Mouse (Mus musculus) cerebellum, adult 9-10 months (tissue): ENCODE data around the gene Tead4.
A peak's percentile ranks its signal among the peaks of the same experiment; 100 is the strongest.
"Not testable (repeated sequence)": the region's sequence is repeated elsewhere in the genome, so short reads cannot be mapped to it uniquely, and the experiment has no call there.

Experiments used
- DNase-seq: peaks from one replicate; pipeline ENCODE4 v3.0.0; 2022

Tead4 gene

DNA sequence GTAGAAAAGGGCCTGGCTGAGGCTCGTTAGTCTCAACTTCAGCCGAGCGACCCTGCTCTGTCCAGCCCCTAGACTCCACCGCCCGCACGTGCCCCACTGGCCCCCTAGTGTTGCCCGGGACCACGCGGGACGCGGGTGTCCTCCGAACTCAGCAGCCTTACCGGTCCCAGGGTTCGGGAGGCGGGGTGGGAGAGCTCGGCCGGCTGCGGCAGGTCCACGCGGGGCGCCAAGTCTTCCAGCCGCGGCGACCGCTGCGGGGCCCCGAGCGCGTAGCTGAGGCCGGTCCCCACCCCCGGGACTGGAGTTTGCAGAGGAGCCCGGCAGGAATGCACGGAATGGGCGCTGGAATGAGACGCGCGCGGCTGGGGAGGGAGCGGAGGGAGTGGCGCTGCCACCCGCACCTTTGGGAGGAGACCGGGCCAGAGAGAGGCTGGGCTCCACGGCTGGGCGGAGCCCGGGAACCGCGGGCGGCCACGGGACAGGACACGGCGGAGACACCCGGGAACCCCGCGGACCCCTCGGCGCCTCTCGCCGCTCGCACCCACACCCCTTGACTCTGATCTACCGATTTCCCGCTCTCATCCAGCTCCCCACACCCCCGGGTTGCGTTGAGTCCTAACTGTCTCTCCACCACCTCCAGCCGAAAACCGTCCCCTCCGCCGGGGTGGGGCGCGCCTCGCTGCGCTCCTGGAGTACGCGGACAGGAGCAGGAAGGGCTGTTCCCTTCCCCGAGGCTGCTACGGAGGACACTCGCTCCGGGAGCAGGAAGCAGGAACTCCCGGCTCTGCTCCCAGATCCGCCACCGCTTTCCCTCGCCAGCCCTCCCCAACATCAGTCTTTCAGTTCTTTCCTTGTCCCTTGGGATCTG lies at the start of gene Tead4:
Gene Tead4, minus strand, starts transcription at position 690 of the 868 bp plus-strand sequence.
- DNase-seq: peak; percentile 72

DNA sequence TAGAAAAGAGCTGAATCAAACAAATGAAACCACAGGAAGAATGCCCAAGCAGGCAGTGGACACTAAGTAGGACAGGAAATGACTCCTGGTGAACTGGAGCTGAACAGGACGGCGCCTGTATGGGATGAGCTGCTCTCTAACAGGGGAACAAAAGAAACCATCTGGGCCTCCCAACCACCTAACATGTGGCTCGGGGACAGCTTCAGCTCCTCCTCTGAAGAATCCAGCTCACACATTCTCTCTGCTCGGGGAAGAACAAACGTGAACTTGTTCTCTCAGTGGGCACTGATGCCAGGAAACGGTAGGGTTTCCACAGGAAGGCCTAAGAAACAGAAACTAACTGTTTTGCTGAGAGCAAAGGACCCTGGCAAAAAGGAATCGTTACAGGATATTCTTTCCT lies 49.1 kb upstream of the Tead4 start:
- DNase-seq: peak; percentile 46

DNA sequence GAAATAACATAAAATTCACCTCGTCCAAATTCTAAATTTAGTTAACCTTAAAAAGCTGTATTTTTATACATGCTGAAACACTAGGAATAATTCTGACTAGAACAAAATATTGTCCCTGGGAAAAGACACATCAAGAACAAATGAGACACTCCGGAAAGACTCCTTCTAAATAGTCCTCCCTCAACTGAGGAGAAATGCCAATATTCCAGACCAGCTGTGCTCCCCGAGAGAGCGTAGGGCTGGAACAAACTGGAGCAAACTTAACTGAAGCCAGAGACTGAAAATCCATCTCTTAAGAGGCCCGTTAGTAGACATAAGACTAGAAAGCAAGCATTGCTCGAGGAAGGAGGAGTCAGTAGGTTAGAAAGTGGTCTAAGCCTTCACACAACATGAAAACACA lies 46.2 kb upstream of the Tead4 start:
- DNase-seq: no peak

DNA sequence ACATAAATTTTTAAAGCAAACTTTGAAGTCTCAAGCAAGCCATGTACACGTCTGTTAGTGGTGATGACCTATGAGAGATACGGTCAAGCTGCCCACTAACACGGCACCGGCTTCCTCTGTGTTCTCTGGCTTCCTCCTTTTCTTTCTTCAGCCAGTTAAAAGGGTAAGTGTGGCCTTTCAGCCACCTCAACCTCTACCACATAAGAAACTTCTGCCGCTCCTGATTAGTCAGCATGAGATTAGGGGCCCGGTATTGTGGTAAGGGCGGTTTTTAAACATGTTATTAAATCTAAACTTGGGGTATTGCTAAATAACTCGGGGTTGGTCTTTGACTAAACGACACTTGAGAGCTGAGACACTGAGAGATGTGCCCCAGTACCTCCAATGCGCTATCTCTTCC lies 45.0 kb upstream of the Tead4 start:
- DNase-seq: no peak

DNA sequence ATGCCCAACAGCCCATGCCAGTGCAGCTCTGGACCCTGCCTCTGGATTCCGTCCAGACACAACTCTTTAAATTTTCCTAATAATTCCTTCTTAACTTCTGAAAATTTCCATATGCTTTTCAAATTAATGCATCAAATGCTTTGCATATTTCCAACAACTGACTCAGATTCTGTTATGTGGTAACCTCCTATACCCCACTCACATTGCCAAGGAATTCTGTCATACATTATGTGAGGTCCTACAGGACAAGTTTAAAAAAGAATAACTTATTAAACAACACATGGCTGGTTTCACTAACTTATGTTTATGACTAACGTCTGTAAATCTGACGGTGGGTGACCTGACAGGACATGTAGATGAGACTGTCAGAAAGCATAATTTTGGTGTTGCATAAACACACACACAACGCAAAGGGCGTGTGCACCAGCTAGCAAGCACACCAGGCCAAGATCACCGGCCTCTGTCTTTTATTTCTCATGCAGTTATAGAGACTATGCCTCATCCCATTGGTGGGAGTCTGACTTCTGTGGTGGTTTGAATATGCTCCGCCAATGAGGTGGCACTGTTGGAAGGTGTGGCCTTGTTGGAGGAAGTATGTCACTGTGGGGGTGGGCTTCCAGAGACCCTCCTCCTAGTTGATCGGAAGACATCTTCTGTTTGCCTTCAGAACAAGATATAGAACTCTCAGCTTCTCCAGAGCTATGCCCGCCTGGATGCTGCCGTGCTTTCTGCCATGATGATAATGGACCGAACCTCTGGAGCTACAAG lies 41.5 kb upstream of the Tead4 start:
- DNase-seq: no peak

DNA sequence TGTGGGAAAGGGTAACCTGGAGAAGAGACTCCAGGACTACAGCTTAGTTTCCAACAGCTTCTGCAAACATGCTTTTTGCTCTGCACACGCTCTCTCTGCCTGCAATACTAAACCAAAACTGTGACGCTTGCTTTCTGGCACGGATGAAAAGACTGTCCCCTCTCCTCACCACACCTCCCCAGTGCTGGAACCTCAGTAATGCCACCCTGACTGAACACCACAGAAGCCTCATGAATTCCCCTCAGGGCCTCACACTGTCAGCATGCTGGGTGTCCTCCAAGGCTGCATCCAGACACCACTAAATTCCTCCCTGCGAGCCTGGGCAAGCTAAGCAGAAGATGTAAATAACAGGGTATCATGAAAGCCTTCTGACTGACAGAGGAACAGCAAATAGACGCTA lies 38.3 kb upstream of the Tead4 start:
- DNase-seq: no peak

DNA sequence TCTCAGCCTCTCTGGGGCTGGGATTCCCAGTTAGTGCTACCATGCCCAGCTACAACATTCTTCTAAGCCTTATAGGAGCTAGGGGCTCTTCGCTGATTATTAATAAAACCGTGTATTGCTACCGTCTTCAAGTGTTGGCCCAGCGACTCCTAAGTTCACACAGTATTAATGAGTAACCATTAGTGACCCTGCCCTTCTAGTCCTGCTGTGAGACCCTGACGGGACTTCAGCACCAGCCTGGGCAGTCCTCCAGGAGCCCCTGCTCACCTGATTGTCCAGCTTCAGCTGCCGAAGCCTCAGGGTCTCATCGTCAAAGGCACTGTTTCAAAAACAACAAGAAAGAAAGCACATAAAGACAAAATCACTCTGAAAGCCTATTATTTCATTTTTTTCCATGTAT lies 36.8 kb upstream of the Tead4 start:
- DNase-seq: no peak

DNA sequence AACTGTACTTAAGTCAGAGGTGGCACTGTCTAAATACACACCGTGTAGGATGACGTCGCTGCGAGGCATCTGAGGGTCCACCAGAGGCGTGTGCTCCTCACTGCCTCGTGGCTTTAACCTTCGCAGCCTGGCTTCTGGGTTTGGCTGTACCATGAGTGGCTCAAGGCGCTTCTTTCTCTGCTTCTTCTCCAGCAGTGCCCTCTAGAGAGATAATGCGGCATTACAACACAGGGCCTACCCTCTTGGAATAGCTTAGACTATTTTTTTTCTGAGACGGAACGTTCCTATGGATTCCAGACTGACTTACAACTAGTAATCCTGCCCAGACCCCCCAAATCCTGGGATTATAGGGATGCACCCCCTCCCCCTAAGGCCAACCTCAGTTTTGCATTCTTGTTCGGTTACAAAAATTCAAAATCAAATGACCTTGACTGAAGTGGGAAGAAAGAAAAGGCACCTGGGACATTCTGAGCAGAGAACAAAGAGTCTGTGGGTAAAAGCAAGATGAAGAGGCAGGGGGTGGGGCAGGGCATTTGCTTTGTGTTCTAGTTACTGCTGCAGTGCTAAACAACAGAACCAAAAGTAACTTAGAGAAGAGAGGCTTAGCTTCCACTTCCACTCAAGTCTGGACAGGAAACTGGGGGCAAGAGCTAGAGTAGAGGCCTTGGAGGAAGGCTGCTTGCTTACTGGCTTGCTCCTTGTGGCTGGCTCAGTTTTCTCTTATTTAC lies 33.9 kb upstream of the Tead4 start:
- DNase-seq: peak; percentile 82

DNA sequence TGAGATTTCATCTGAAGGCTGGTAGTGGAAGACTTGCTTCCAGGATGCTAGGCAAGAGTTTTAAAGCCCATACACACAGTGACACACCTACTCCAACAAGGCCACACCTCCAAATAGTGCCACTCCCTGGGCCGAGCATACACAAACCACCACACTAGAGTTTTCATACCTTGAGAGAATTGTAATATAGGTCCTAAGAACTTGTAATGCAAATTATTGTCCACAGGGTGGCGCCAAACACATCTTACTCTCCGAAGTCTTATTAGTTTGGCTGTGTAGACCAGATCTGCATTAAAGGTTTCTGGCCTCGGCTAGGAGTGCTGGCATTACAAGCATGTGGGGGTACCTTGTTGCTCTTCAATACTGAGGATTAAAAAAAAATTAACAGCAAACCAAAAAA lies 17.7 kb upstream of the Tead4 start:
- DNase-seq: peak; percentile 80

DNA sequence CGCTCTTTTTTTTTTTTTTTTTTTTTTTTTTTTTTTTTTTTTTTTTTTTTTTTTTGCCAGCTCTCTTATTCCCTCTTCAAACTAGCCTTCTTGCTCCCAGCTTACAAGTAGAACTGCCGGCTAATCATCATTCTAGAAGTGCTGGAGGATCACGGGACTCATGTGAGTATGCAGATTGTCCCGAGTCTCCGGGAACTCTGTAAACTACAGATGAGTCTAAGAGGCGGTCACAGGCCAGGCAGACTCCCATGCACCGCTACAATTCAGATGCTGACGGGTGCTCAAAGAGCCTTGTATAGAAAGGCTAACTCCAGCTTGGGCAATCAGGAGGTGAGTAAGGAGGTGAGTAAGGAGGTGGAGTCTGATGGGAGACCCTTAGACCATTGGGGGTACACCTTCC lies 15.0 kb upstream of the Tead4 start:
- DNase-seq: no peak

DNA sequence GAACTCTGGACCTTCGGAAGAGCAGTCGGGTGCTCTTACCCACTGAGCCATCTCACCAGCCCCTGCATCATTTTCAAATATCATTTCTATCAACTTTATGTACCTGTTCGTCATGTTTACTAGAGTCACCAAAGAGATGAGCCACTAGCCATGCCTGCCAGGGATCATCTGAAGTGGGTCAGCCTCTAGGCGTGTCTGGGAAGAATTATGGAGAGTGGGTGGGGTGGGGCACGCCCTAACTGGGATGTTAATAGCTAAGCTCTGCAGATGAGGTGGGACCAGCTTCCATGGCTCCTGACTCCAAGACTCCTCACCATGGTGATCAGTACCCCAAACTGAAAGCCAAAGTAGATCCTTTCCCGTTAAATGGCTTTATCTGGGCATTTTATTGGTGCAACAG lies 14.2 kb upstream of the Tead4 start:
- no peak for DNase-seq

DNA sequence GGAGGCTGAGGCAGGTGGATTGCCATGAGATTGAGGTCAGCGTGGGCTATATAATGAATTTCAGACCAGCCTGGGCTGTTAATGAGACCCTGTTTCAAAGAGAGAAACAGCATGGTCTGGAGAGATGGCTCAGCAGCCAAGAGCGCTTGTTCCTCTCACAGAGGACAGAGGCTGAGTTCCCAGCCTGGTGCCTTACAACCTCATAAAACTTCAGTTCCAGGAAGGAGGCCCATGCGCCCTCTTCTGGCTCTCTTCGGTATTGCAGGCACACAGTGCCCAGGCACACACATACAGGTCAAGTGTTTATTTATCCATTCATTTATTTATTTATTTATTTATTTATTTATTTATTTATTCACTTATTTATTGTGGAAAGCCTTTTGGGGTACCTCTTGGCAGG lies 7.7 kb upstream of the Tead4 start:
- peak; percentile 75 for DNase-seq

DNA sequence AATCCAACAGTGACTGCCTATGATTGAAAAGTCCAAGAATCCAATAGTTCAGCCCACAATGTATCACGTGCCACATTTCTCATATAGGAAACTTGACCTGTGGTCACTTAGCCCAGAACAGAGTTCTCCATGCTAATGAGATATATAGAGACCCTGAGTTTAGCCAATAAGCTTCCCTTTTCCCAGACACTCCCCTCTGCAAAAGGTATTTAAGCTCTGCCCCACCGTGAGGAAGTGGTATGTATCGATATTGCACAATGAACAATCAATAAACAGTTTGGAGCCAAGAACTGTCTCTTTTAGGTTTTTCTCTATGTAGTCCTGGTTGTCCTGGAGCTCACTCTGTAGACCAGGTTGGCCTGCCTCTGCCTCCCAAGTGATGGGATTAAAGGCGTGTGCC lies 4.2 kb upstream of the Tead4 start:
- no peak for DNase-seq

DNA sequence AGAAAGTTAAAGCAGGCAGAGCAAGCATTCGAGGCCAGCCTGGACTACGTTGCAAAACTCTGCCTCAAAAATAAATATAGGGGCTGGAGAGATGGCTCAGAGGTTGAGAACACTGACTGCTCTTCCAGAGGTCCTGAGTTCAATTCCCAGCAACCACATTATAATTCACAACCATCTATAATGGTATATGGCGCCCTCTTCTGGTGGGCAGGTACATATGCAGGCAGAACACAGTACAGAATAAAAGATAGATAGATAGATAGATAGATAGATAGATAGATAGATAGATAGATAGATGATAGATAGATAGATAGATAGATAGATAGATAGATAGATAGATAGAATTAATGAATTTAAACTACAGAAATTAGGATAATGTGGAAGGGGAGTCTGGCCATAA lies 2.0 kb upstream of the Tead4 start:
- not testable (repeated sequence) for DNase-seq

DNA sequence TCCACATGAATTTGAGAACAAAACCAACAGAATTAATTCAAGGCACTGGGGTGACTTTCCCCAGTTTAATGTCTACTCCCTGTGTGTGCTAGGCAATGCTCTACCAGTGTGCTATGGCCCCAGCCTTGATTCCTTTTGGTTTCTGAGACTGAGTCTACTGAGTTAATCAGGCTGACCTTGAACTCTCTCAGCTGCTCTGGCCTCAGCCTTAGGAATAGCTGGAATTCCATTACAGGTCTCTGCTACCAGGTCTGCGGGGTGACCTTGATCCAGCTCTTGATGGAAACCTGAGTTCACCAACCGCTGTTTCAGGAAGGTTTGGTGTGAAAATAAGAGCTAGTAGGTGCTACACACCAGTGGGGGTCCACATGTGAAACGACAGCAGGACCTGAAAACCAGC lies 1.3 kb upstream of the Tead4 start:
- DNase-seq: no peak

DNA sequence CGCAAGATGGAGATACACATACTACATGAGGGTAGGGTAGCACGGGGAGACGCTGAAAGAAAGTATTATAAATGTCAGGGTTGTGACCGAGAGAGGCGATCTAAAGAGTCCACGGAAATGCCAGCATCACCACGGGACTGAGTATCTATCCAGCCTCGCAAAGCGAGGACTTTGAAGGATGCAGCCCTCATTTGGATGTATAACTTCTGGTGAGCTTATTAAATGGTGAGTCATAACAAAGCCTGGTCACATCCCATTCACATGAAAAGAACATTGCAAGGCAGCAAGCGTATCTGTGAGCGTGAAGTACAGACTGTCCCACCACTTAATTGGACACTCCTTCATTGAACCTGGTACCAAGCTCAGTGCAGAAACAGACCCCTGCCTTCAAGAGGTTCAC lies 835 bp upstream of the Tead4 start:
- no peak for DNase-seq

DNA sequence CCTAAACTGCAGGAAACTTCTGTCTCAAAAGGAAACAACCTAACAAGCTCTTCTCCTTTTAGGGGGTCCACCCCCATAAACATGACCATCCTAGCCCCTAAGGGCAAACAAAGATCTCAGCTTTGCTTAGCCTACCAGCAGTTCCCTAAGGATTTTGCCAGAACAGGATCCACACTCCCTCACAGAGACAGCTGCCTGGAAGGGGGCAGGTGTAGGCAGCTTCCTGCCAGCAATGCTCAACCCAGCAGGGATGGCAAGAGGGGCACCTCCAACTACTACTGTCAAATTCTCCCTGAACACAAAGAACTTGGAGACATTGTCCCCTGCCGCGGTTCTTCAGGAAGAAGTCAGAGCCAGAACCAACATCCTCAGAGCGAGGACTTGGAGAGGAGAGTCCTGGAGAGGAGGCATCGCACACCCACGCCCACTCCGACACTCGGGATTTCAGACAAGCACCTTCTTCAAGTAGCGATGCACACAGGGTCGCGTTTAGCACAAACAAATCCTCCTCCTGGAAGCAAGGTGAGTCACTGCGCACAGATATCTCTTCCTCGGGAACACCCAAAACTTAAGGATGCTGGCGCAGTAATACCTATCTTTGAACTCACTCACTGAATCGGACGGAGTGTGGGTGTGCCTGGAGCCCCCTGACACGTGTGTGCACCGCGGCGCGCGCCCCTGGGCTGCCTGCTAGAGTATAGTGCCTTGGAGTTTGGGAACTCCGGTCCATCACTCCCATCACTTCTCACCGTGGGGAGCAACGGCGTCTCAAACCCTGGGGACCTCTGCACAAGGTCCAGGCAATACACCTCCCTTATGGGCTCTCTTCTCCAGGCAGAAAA lies 1.1 kb downstream of the Tead4 start:
- DNase-seq: peak; percentile 52

DNA sequence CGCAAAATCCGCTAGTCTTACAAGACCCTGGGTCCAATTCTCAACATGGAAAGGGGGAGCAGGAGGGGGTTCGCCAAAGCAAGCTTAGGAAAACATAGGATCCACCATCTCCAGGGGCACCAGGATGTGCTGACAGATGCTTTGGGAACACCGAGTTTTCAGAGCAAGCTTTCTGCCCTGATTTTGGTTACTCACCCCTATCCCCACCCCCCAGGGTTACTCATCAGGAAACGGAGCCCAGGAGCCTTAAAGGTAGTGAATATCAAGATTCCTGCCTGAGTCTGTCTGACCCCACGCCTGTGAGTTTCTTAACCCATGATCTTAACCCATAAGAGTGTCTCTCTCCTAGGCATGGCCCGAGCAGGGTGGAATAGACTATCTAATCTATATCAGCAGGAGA lies 2.4 kb downstream of the Tead4 start:
- peak; percentile 45 for DNase-seq

DNA sequence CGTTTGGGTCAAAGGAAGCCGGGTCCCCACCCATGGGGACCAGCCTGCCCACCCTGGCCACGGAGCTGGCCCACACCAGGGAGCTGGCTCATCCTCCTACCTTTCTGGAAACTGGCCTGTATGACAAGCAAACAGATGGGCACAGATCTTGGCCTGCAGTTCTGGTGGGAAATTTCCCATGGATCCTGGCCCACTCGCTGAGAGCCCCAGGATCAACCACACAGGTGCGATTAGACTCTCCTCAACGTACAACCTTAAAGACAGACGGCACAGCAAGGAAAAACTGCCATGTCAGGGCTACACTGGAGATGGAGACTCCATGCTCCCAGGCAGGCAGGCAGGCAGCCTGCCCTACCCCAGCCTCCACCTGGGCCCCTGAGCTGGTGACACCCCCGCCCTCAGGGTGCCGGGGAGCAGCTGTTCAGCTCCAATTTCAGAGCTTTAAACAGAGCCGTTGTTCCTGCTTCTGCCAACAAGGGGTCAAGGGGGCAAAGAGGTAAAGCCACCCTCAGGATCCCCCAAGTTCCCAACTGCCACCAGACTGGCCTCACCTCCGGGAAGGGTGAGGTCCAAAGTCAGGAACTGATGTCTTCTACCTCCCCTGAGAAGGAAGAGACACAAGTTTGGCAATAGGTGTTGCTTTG lies 3.8 kb downstream of the Tead4 start:
- DNase-seq: peak; percentile 95

DNA sequence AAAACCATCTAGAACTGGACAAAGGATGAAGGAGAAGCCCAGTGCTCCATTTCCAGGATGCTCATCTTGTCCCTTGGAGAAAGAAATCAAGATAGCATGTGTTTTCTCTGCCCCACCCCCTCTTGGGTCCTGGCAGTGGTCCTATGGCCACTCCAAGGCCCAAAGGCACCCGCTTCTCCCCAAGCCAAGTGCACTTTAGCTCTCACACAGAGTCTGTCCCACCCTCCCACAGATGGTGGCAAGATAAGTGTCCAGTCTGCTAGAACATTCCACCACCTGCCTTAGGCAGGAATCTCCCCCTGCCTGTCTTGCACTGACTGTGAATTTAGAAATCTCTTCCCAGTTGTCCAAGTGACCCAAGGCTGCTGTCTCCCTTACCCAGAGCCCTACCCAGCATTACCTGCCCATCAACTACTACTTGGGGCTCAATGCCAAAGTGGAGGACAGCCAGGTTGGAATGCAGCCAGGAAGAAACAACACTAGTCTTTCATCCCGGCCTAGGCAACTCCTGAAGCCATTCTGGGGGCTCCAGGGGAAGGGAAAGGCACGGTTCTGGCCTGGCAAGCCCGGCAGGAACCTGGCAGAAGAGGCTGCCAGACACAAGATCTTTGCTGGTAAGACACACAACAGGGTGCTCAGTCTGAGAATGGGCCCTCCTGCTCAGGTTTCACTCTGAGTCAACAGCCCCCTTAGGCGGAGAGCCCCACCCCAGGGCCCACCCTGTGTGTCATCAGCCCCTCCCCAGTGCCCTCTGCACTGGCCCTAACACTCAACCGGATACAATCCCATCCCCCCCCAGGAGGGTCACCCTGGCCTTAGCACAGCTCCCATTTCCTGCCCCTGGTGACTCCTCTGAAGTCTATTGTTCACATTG lies 4.5 kb downstream of the Tead4 start:
- peak; percentile 92 for DNase-seq

DNA sequence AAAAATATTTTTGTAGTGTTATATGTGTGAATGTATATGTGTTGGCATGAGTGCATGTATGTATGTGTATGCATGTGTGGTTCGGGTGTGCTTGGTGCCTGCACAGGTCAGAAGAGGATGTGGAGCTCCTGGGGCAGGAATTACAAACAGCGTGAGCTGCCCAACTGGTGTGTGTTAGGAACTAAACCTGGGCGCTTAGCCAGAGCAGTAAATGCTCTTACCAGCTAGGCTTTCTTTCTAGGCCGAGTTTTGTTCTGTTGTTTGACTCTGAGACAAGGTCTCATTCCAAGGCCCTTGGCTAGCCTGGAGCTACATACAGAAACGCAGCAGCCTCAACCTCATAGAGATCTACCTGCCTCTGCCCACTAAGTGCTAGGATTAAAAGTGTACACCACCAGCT lies 9.3 kb downstream of the Tead4 start:
- no peak for DNase-seq
